Mouse (Mus musculus): ENCODE measurements around the gene Lin7c. TPM values are rescaled to one million over a fixed set of nuclear protein-coding genes. Genes with fewer than 3 reads are reported as not detected.
A peak's percentile ranks its signal among the peaks of the same experiment; 100 is the strongest.

Gene Lin7c
- total RNA-seq, 2 experiments from 2014 or later, result 23.3 to 24.6 TPM

DNA sequence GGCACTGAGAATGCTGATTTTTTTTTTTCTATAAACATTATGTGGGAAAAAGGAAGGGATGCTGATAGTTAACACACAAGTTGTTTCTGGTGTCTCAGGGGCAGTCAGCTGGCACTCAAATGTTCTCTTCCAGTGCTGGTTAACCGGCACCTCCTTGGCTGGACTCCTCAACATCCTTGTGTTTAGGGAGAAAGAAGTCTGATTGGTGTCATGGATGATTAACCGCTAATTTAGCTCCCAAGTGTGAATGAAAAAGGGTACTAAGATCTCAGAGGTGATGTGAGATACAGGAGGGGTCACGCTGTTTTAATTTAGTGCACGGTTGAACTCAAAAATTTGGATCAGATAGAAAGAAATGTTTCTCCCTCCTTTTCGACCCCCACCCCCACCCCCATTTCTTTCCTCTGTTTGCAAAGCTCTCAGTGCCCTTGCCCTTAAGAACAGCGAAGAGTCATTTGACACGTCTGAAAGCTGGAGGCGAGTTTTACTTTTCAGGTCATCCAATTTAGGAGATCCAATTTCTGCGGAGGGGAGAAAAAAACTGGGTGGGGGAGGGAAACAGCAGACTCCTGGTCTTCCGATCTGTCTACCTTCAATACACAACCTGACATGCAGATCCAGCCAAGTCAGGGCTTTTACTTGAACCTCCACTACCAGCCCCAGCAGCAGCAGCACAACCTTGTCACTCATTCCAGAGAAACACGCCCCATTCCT, 26.3 kb downstream of the Lin7c start:
- no peak for DNase-seq

GRCm38 (mm10) chr2:109917496-109918413, 27.1 kb downstream of the Lin7c start, which contains the start of gene Lgr4:
Gene Lgr4 (plus strand): TSS chr2:109917647.
- peak; percentile 95 for DNase-seq

GRCm38 (mm10) chr2:109918592-109919262, 28.1 kb downstream of the Lin7c start:
- DNase-seq, result no peak

GRCm38 (mm10) chr2:109920471-109920870, 29.8 kb downstream of the Lin7c start:
- DNase-seq, result no peak

GRCm38 (mm10) chr2:109921298-109922035, 30.8 kb downstream of the Lin7c start:
- DNase-seq, result no peak

DNA sequence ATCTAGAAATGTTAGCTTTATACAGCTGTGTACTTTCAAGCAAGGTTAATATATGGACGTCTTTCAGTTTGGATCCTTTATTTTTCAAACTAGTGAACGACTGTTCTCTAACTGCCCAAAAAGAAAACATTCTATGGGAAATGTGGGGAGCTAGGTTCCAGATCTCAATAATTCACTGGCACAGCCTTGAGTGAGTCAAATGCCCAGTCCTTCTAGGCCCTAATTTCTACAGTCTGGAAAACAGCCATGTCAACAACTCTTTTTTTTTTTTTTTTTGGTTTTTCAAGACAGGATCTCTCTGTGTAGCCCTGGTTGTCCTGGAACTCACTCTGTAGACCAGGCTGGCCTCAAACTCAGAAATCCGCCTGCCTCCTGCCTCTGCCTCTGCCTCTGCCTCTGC, 31.7 kb downstream of the Lin7c start:
- no peak for DNase-seq

- no peak for DNase-seq
Observed at GRCm38 (mm10) chr2:109923031-109923430, 32.4 kb downstream of the Lin7c start.

GRCm38 (mm10) chr2:109923945-109924344, 33.3 kb downstream of the Lin7c start:
- DNase-seq, result no peak

DNA sequence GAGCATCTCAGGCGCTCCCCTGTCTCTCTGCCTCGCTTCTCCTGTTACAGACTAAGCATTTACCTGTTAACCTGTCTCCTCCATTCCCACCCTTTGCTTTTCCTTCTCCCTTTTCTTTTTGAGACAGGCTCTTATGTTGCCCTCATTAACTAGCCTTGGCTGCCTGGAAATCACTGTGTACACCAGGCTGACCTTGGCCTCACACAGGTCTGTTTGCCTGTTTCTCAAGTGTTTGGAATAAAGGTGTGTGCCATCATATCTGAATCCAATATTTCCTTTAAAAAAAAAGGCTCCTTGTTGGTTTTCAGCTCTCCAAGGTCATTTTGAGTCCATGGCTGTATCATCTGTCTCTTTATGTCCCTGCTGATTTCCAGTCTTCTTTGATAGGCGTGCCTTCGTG, 36.3 kb downstream of the Lin7c start:
- DNase-seq, result no peak

- DNase-seq, result no peak
Observed at GRCm38 (mm10) chr2:109927446-109927845, 36.8 kb downstream of the Lin7c start.

DNA sequence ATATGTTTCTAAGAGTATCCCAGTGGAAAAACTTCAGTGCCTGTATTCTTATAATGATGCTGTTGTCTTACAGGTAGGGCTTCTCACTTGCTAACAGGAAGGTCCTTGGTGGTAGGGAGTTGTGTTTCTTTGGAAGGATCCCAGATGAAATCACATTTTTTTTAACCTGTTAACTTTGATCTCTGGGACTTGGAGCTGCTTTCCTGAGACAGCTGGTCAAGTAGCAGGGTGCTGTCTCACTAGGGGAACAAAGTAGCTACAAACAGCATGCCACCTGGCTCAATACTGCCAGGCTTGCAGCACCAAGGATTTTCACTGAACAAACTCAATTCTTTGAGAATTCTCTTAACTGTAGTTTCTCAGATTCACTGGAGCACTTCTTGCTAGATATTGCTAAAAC, 37.2 kb downstream of the Lin7c start:
- DNase-seq, result no peak

GRCm38 (mm10) chr2:109928791-109929190, 38.1 kb downstream of the Lin7c start:
- DNase-seq, result no peak

DNA sequence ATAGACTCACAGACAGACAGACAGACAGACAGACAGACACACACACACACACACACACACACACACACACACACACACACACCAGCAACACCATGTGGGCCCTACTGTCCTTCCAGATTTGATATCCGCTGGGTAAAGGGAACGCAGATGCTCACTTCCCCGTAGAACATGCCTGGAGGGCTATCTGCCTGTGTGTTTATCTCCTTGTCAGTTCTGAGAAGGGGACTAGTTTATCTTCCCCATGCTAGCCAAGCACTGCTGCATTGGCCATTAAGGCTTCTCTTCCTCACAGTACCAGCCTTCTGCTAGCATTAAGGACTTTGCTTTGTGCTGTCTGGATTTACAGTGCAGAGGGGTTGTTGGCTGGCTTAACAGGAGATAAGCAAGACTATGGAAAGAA, 38.6 kb downstream of the Lin7c start:
- DNase-seq, result no peak

DNA sequence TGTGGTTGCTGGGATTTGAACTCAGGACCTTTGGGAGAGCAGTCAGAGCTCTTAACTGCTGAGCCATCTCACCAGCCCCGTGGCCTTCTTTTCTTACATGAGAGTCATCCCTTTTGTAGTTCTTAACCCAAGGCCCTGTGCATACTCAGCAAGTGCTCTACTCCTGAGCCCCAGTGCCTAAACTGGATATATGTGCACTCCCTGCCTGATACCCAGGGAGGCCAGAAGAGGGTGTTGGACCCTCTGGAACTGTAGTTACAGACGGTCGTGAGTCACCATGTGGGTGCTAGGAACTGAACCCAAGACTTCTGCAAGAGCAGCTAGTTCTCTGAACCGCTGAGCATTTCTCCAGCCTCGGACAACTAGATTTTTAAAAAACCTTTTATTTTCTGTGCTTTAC, 39.7 kb downstream of the Lin7c start:
- no peak for DNase-seq

DNA sequence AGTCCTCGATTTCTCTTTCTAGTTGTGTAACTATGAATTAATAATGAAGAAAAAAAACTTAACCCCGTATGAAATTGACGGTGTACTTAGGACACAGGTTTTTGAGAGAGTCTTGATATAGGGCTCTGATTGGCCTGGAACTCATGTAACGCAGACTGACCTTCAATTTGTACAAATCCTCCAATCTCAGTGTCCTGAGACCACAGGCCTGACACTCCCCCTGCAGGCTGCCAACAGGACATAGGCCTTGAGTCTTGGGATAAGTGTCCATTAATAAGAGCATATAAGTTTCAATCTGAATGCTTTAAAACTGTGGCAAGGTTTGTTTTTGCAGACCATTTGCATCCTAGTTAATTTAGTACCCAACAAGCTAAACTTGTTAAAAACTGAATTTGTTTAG, 40.1 kb downstream of the Lin7c start:
- no peak for DNase-seq

DNA sequence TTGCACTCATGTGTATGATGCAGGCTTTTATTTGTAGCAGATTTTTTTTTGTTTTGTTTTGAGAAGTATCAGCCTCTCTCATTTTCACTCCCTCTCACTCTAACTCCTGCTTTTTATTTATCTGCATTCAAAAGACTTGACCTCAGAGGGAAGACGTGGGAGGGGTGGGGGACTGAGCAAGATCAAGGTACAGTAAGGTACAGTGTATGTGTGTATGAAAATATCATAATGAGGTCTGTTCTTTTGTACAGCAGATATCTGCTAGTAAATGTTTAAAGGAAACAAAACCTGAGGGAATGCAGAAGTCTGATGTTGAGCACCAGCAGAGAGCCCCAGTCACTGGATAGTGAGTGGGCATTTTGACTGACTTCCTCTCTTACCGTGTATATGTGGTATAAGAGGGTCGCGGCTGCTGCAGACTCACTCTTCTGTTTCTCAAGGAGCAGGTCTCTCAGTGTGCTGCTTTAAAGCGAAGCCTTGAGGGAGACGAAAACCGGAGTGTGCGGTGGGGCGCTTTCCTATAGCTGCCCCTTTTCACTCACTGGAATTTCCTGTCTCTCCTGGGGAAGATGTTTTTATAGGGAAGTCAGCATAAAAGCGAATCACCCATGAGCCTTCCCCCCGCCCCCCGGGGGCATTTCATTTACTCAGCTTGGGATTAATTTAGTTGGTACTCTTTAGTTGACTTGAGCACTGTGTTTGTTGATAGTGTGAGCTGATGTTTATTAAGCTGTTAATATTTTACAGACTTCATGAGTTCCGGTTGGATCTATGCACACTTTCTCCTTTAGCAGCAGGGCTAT, 41.5 kb downstream of the Lin7c start:
- DNase-seq, result no peak

DNA sequence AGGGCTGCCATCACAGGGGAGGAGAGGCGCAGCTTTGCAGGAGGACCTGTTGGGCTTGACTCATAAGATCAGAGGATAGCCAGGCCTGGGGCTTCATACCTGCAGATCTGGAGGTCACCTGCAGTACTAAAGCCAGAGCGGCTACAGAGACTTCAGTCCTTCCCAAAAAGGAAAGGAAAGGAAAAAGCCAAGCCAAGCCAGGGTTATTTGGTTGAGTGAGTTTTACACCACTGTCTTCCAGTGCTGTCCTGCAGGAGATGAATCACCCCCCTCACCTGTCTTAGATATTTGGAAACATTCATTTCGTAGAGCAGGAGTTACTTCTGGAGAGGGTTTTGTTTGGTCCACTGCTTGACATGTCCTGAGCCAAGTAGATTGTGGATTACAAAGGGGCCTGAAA, 42.5 kb downstream of the Lin7c start:
- DNase-seq, result no peak

DNA sequence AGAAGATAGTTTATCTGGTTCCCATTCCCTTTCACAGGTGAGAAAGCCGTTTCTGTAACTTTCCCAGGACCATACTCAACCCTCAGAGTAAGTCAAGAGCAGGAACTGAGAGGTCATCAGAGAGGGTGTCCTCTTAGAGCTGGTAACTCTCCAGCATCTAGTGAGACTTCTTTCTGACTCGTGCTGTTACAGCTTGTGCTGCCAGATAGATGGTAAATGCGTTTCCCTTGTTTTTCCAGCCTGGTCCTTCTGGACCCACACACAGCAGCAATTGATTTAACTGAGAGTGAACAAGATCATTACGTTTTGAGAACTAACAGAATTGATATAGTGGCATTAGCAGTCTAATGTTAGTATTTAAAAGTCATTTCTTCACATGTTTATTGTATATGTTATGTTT, 43.4 kb downstream of the Lin7c start:
- no peak for DNase-seq

DNA sequence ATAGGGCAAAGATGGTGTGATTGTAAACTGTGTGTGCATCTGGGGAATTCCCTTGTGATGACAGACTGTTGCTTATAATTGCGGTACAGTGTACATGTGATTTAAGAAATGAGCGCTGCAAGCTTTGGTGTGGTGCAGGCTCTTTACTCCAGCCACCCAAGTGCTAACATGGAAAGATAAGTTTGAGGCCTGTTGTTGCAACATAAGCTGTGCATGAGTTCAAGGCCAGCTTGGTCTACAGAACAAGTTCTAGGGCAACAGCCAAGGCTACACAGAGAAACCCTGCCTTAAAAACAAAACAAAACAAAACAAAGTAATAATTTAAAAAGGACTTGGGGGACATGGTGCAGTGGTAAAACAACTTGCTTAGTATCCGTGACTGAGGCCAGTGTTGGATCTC, 44.5 kb downstream of the Lin7c start:
- no peak for DNase-seq

DNA sequence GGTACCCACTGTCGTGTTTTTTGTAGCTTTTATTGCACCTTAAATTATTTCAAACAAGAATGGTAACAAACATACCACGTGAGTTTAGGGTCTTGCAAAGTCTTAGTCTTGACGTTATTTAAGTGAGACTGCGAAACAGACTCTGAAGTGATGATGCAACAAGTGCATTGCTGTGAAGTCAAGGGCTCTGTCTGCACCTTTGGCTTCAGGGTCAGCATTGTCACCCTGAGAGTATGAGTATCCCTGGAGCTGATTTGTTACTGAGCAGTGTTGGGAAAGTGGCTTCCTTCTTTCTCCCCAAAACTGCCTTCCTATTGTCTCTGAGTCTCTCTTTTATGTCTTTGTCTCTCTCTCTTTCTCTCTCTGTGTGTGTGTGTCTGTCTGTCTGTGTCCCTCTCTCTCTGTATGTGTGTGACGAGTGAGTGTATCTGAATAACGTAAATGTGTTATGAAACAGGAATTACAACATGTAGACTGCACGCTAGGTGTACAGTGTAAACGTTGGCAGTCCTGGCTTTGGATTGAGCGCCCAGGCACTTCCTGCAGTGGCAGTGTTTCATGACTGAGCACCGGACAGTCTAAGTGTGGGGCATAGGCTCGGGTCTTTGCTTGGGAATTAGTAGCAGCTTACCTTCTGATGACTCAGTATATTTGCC, 45.2 kb downstream of the Lin7c start:
- DNase-seq, result no peak

DNA sequence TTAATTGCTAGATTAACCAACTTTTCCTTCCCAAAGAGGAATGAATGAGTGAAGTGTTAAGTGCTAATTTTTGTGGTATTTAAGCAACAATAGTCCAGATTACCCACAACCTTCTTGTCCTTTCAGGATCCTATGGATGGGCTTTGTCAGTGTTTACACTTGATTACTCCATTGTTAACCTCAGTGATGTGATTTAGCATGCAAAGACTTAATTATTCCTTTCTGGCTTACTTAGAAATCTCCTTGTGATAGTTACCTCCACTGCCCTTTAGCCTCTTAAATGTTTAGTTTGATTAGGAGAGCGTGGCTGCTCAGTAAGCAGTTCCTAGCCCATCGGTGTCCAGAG, 45.7 kb downstream of the Lin7c start:
- no peak for DNase-seq
